Mouse (Mus musculus): Measurements from ENCODE around the gene Camta1.

Gene Camta1

DNA sequence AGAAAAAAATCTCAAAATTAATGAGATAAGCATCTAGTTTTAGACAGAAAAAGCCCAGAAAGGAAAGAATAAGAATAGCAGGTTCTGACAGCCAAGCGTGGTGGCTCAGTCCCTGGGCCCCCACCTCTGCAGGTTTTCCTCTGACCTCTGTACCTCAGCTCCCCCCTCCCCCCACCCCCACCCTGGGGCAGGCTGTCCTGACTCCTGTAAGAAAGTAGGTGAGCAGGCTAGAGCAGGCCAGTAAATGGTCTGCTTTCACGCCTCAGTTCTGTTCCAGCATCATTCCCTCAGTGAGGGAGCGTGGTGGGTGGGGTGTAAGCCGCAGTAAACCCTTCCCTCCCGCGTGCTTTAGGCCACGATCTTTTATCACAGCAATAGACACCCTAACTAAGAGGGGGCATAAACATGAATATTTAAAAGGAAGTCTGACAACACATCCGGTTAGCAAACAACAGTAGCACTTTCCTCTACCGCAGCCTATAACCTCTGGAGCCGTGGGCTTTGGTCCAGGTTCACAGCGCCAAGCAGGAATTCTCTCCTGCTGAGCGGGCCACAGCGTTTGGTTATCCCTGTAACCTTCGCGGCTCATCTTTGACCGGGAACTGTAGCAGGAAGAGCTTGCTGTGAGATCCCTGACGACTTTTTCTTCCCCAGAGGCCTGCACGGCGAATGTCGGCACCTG is 972.3 kb downstream of the Camta1 start:
- in situ Hi-C loops (cut with MboI; ENCODE audit: low sequenced_read_pairs), result no loop called here

DNA sequence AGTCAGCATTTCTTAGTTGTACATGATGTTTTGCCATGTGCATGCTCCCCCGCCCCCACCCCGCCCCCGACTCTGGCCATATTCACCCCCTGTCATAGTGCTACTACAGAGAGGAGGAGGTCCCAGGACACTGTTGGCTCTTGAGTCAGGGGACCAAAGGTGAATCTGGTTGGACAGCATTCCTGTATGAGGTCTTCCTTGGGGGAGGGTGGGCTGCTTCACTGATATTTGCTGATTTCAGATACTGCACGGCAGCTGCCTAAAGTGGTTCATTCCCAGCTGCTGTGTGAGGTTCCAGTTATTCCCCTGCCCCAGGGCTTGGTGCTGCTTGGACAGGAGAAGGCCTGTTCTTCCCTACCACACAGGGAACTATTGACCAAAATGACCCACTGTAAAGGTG is 973.2 kb downstream of the Camta1 start:
- in situ Hi-C loops (cut with MboI; ENCODE audit: low sequenced_read_pairs), result no loop called here

DNA sequence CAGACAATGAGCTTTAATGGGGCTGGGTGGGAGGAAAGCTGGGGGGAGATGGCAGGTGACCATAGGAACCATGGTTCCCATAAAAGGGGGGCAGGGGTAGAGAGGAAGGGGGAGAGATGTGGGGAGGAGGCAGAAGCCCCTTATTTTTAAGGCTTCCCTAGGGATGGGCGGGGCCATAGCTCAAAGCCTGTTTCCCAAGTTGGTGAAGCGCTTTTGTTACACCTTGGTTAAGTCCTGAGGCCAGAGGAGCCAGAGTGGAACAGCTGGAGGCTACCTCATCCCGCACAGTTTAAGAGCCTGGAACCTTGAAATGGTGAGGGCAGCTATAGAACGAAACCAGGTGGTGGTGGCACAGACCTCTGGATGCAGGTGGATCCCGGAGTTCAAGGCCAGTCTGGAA is 973.8 kb downstream of the Camta1 start:
- in situ Hi-C loops (cut with MboI; ENCODE audit: low sequenced_read_pairs), result no loop called here

DNA sequence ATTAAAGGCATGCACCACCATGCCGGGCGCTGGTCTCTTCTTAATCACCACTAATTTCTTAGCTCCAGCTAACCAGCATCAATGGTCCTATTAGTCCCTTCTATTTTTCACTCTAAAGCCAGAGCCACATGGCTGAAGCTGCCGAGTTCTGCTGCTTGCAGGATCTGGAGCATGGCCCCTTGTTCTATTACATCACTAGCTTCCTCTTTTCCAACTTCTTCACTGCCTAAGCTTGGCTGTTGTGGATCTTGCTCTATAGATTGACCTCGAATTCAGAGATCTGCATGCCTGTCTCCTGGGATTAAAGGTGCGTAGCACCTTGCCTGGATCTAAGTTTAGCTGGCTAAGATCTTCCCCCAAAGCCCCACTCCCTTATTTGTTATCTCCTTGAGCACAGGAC is 979.0 kb downstream of the Camta1 start:
- in situ Hi-C loops (cut with MboI; ENCODE audit: low sequenced_read_pairs), result no loop called here

DNA sequence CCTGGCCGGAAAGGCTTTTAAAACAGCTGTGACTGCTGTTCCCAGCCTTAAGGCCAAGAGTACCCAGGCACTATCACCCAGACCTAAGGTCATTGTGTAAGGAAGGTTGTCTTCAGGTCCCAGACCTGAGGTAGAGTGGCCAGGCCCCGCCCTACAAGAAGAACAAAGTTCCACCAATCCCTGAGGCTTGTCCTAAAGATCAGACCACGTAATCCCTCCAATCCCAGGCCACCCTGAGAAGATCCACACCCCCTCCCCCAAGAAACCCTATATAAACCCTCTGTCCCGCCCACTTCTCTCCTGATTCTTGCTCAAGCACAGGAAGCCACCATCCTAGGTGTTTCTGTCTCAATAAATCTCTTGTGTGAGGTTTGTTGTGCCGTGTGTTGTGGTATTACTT is 981.3 kb downstream of the Camta1 start:
- in situ Hi-C loops (cut with MboI; ENCODE audit: low sequenced_read_pairs), result no loop called here

DNA sequence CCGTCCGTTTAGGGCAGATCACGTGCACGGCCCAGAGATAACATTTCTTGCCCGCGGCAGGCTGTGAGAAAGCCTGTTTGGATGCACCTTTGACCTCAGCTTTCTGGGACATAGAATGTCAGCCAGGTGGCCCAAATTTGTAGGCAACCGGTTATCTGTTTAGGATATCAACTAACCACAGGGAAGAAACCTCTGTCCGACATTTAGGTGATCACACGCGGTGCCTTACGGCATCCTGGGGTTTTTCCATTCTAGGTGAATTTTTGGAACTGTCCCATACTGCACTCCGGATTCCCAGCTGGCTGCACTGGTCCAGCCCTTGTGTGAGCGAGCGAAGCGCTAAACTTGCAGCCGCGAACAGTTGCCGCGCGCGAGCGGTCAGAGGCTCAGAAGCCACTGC is 982.0 kb downstream of the Camta1 start:
- in situ Hi-C loops (cut with MboI; ENCODE audit: low sequenced_read_pairs), result loop anchor here (10.0 kb wide), 1 partner anchor 225 kb away; the partner anchor contains the start of gene Slc45a1

DNA sequence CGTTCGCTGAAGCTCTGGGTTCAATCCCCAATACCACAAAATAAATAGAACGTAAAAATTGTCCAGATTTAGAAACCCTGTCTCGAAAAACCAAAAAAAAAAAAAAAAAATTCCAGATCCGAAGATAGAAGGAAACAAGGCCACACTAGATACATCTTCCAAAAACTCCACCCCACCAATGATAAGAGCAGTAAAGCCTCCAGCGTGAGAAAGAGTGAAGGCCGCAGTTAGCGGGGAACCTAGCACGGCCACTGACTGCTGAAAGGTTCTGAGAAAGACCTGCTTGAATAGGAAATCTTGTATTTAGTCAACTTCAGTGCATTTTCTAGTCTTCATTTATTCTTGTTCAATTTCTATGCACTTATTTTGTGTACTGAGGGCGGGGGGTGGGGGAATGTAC is 986.3 kb downstream of the Camta1 start:
- in situ Hi-C loops (cut with MboI; ENCODE audit: low sequenced_read_pairs), result loop anchor here (10.0 kb wide), 1 partner anchor 221 kb away; the partner anchor contains the start of gene Slc45a1

DNA sequence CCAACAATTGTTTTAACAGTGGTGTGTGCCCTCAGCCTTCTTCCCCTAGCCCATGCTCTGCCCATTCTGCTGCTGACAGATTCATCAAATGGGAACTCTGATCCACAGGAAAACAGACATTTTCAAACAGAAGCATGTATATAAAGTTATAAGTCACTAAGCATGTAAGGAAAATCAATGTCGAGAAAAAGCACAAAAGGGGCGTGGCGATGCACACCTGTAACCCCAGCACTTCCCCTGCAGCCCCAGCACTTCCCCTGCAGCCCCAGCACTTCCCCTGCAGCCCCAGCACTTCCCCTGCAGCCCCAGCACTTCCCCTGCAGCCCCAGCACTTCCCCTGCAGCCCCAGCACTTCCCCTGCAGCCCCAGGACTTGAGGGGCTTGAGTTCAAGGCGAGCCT is 987.3 kb downstream of the Camta1 start:
- in situ Hi-C loops (cut with MboI; ENCODE audit: low sequenced_read_pairs), result loop anchor here (10.0 kb wide), 1 partner anchor 220 kb away; the partner anchor contains the start of gene Slc45a1

DNA sequence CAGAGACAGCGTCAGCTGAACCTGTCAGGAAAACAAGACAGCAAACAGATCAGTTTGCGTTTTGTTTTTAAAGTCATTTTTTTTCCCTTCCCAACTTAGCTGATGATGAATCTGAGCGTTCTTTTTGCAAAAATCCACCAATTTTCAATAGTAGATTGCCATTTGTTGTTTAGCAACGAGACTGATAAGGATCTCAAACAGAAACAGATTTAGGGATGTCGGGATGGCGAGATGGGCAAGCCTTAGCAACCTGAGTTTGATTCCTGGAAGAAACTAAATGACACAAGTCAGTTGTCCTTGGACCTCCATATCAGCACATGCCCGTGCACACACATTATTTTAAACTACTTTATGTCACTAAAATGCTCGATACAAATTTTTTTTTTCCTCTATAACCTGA is 989.0 kb downstream of the Camta1 start:
- in situ Hi-C loops (cut with MboI; ENCODE audit: low sequenced_read_pairs), result loop anchor here (10.0 kb wide), 1 partner anchor 218 kb away; the partner anchor contains the start of gene Slc45a1

DNA sequence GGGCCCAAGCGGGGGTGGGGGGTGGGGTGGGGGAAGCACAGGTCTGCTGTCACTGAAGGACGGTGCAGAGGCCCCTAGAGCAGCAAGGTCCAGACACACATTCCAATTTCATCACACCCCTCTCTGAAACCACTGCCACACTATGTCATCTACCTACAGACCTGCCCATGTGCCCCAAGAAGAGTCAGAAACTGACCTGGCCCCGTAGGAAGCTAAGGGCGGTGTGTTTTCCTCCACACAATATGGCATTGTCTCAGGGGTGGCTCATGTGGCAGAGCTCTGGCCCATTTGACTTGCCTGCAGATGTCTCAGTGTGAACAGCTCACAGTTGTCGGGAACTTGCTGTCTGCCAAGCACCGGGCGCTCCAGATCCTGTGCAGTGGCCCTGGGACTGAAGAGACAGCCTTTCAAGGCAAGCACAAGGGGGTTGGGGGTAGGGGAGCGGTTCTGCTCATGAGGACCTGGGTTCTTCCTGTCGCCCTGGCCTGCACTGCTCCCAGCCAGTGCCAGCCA is 989.5 kb downstream of the Camta1 start:
- in situ Hi-C loops (cut with MboI; ENCODE audit: low sequenced_read_pairs), result loop anchor here (10.0 kb wide), 1 partner anchor 217 kb away; the partner anchor contains the start of gene Slc45a1

DNA sequence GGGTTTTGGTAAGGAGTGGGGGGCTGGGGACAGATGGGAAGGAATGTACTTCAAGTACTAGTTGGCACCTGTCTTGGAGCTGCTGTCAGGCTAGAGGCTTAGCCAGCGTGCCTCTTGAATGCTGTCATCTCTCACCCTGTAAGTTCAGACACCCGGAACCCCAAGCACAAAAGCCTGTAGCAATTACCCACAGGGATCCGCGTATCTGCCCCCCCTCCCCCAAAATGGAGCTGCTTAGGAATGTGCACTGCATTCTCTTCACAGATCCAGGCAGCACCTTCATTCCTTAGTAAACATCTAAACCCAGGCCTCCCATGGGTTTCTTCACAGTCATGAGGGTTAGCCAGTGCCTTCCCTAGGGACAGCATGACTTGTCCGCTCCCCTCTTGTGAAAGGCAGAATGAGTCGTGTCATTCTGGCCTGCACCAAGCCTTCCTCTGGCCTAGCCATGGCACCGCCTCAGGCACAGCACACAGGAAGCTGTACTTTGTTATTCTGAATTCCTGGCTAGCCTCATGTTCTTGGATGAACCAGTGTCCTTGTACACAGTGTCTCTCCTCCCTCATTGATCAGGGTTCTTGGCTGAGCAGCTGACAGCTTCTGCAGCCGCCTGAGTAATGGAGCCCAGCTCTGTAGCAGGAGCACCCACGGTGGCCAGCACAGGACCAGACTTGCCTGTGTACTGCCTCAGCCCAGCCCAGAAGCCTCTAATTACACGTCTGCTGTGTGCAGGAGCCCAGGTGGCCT is 990.1 kb downstream of the Camta1 start:
- in situ Hi-C loops (cut with MboI; ENCODE audit: low sequenced_read_pairs), result loop anchor here (10.0 kb wide), 1 partner anchor 217 kb away; the partner anchor contains the start of gene Slc45a1

DNA sequence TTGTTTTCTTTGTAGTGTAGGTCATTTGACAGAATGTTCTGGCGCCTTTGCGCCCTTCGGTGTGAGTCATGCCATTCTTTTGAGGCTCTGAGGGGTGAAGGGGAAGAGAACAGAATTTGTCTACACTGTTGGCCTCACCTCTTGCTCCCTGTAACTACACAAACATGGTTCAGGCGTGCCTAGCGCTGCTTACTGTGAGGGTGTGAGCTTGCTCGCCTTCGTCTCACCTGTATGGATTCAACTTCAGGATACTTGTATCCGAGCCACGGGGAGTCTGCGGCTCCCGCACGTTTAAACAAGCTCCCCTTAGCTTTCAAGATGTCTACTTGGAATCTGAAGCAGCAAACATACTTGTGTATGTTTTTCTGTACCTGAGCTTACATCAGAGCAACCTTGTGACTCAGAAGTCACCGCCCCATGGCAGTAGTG is 990.7 kb downstream of the Camta1 start:
- in situ Hi-C loops (cut with MboI; ENCODE audit: low sequenced_read_pairs), result loop anchor here (10.0 kb wide), 1 partner anchor 216 kb away; the partner anchor contains the start of gene Slc45a1

DNA sequence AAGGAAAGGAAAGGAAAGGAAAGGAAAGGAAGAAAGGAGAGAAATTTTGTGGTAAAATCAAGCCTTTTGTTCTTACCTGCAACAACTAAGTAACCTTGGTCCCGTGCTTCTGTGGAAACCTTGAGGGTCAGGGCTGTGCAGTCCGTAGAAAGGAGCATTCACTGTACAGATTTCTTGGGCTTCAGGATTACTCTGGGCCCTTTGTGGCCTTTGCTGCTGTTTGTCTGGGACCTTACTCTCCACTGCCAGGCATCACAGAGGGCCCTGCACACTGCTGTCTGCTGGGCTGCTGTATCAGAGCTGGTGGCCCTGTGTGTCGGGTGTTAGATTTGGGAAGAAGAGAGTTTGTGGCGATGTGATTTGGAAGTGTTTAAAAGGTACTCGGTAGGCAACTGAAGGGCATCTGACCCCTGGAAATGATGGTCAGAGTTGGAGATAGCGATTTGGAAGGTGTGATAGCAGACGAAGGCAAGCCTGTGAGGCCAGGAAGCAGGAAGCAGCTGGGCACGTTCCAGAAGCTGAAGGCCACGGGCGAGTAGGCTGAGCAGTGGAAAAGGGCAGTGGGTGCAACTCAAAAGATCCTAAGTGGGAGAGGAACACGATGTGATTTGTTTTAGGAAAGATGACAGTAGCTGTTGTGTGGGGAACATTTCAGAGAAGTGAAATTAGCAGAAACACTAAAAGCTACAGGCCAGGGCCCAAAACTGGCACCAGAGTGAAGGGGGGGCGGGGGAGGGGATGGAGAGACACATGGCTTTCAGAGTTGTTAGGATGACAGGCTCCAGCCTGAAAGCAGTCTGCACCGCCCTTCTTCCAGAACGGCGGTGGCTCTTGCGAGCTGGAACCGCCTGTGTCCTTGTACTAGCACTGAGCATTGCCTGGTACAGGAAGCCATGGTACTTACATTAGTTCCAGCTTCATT is 992.1 kb downstream of the Camta1 start:
- in situ Hi-C loops (cut with MboI; ENCODE audit: low sequenced_read_pairs), result loop anchor here (10.0 kb wide), 1 partner anchor 215 kb away; the partner anchor contains the start of gene Slc45a1

DNA sequence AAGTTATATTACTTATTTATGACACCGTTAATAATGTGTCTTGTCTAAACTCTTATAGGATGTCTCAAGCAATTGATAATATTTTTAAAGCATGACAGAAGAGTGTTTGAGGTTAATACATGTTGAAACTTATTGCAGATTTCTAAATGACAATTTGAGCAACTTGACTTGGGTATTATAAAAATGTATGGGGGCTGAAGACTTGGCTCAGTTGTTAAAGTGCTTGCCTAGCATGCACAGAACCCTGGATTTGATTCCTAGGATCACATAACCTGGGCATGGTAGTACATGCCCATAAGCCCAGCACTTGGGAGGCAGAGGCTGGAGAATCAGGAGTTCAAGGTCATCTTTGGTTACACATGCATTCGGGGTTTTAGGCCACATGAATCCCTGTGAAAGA is 992.8 kb downstream of the Camta1 start:
- in situ Hi-C loops (cut with MboI; ENCODE audit: low sequenced_read_pairs), result no loop called here

DNA sequence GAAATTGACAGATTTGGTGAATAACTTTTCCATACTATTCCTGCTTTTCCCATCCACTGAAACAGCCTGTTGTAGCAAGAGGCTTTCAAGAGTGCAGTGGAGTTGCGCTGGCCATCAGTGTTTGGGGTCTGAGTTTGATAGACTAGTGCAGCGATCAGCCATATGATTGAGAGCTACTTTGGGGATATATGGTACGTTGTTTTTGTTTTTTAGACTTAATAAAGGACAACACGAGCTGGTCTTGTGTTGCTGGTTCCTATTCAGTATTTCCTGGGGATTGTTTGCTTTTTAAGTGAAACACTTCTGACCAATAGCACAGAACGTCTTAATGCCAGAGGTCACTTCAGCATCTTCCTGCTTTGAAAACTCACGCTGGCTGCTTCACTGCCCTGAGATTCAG is 993.5 kb downstream of the Camta1 start:
- in situ Hi-C loops (cut with MboI; ENCODE audit: low sequenced_read_pairs), result no loop called here
